Mouse (Mus musculus): ENCODE measurements around the gene Tac4. TPM values are rescaled to one million over a fixed set of nuclear protein-coding genes. Genes with fewer than 3 reads are reported as not detected.

Gene Tac4
- total RNA-seq (2017) = not detected in 2 replicates

DNA sequence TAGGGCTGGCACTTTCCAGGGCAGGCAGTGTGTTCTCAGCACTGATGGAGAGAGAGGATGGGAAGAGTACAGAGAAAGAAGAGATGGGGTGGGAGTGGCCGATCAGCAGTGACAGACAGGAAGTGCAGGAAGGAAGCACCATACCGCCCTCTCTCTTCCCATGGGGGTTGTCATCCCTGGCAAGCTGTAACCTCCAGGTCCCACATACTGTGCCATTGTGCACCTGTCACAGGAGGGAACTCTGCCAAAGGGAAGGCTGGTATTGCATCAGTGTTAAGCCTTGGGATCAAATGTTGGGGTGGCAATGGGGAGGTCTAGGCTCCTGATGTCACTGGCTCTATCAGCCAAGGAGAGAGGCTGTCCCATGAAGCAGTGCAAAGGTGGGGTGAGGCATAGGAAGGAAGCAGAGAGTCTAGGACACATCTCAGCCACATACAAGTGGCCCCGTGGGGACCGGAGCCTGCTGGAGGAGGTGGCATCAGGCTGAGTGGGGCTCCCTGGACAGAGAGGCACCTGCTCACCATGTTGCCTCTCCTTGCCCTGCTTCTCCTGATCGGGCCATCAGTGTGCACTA, at the start of gene Tac4:
Gene Tac4 (plus strand): TSS at position 352 of the 574 bp plus-strand sequence.
- peak; percentile 9; the same call in 1 of the 2 replicates for ATAC-seq (replicated peaks; ENCODE audit: low read depth, poor library complexity, severe bottlenecking)

DNA sequence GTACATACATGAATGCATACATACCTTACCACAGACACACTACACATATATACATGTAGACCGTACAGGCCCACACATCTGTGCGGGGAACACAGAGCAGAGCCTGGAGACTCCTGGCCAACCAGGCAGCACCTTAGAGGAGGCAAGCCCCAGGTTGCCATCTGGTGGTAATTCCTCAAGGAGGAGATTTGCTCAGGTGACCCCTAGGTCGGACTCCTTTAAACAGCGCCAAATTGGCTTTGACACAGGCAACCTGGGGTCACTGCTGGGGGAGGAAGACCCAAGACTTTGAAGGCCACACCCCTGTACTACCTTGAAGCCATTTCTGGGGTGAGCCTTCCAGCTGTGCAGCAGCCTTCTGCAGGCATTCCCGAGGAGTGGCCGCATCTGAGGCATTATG, 47.7 kb upstream of the Tac4 start:
- no peak for ATAC-seq (replicated peaks; ENCODE audit: low read depth, poor library complexity, severe bottlenecking)

DNA sequence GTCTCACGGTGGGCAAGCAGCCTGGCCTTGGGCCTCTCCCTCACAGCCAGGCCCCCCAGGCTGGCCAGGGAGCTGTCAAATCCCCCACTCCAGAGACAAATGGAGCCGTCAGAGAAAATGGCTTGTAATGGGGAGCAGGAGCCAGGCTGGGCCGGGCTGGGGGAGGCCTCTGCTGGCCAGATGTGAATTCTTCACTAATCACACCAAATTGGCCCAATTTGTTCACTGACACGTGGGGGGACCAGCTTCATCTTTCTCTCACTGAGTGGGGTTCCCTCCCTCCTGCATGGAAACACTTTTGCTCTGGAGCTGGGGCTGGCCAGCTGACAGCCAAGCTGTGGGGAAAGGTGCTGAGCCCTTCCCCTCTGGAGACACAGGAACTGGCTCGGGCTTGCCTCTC, 47.0 kb upstream of the Tac4 start:
- ATAC-seq (replicated peaks; ENCODE audit: low read depth, poor library complexity, severe bottlenecking) = no peak

DNA sequence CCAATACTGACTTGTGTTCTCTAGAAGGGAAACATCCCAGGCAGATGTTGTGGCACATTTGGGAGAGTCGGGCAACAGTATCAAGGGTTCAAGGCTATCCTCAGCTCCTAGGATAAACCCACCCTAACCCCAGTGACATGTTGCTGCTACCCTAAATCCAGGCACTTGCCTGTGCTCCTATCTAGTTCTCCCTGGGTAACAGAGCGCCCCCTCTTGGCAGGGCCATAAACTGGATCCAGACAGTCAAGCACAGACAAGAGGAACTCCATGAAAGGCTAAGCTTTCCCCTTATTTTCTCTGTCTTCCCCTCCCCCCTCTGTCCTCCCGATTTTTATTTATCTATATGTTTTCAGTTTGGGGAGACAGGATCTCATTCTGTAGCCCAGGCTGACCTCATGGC, 45.1 kb upstream of the Tac4 start:
- no peak for ATAC-seq (replicated peaks; ENCODE audit: low read depth, poor library complexity, severe bottlenecking)

DNA sequence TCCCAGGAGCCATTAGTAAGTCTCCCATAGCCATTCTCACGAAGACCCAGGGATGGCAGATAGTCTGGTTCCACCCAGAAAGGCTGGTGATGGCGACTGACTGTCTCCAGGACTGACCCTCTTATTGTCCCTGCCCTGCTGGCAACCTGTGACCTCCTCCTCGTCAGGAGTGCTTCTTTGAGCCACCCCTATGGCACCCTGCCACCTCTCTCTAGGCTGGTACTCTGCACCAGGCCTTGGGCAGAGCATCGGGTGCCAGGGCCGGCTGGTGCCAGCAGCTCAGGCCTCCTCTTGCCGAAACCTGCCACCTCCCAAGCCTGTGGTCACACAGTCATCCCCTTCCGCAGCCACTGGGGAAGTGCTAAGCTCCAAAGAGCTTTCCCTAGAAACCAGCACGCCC, 42.2 kb upstream of the Tac4 start:
- ATAC-seq (replicated peaks; ENCODE audit: low read depth, poor library complexity, severe bottlenecking) = no peak

DNA sequence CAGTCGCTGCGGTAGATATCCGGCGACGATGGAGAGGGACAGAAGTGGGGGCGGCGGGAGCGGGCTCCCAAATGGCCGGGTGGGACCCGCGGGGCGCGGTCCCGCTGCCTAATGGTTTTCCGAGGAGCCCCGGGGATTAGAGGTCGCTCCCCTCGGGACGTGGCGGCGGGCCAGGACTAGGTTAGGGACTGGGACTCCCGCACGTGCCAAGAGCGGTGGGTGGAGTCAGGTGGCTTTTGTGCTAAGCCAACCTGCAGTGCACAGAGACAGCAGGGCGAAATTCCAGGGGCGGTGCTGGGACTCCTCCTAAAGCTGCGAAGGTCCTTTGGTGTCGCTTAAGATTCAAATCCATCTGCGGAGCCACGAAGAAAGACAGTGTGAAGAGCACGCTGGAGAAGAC, 37.9 kb upstream of the Tac4 start:
- 0 out of 2 replicates have a peak, but pooled peaks have one; percentile 15 for ATAC-seq (replicated peaks; ENCODE audit: low read depth, poor library complexity, severe bottlenecking)

DNA sequence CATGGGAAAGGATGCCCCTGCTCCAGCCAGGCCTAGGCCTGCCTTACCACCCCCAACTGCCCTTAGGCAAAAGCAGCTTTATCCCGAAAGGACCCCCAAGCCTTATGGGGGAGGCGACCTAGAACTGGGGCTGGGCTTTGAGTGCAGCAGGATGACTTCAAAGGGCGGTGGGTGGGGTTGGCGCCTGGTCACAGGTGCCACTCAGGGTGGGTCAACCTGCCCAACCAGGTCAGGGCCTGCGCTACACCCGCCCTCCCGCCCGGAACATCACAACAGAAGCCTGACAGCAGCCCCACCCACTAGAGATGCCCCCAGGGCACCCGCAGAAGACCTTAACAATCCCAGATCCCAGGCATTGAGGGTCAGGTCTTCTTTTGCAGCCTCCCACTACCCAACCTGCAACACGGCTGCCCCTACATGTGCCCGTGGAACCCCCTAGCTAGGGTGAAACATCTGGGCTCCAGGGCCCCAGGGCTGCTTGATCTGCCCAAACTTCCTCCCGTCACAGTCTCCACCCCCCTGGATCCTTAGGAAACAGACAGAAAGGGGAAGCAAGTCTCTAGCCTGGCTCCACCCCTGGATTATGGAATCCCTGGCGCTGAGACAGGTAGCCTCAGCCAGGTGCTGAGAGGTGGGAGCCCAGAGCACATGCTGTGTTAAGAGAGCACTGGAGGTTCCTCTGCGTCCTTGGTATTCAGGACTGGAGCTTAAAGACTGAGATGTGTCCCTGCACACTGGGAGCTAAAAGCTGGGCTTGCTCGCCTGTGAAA, 37.0 kb upstream of the Tac4 start:
- peak; percentile 37; the same call in 1 of the 2 replicates for ATAC-seq (replicated peaks; ENCODE audit: low read depth, poor library complexity, severe bottlenecking)

DNA sequence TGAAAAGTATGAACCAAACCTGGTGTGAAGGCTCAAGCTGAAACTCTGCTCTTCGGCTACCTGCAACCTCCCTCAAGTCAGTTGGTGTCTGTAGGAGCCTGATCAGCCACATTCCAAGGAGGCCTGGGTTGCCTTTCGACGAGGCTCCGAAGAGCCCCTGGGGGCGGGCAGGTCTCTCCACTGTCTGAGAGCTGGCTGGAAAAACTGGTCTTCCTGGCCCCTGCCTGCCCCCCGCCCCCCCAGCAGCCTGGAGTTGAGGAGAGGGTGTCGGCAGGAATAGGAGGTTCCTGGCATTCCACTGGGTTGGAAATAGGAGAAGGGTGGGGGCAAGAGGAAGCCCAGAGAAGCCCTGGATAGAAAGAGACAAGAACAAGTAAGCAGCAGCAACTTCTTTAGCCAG, 35.9 kb upstream of the Tac4 start:
- no peak for ATAC-seq (replicated peaks; ENCODE audit: low read depth, poor library complexity, severe bottlenecking)

DNA sequence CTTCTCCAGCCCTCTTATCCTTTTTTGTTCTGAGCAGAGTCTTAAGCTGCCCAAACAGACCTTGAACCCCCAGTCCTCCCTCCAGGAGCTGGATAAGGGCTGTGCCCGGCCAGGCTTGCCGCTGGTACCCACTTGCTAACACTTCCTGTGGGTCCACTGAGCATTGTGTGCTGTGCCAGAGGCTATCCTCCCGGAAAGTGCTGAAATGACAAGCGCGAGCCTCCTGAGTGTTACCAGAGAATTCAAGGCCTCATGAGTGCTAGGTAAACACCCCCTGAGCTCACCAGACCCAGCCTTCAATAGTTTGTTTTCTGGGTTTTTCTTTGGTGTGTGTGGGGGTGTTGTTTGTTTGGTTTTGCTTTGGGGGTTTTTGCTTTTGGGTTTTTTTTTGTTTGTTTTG, 33.9 kb upstream of the Tac4 start:
- no peak for ATAC-seq (replicated peaks; ENCODE audit: low read depth, poor library complexity, severe bottlenecking)

DNA sequence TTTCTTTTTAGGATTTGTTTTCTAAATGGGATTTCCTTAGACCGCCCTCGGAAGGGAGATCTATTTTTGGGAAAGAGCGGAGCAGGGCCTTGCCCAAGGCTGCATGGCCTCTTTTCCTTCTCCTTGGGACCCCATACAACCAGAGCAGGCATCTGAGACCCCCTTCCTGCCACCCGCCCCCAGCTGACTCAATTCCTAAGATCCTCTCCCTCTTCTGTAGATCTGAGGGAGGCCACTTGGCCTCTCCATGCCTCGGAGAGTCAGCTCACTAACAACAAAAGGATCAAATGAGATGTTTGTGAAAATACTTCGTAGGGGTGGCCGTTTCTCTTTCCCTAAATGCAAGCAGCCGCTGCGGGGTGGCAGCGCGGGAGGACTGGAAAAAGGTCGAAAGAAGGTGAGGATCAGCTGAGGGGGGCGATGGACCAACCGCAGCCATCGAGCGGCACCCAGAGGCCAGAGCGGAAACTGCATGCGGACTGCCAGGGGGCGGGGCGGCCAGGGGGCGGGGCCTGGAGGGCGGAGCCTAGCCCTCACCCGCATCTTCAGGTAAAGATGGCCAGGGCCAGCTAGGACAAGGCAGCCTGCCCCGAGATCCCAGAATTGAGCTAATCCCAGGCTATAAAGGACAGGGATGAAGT, 29.5 kb upstream of the Tac4 start:
- peak; percentile 85 for ATAC-seq (replicated peaks; ENCODE audit: low read depth, poor library complexity, severe bottlenecking)

DNA sequence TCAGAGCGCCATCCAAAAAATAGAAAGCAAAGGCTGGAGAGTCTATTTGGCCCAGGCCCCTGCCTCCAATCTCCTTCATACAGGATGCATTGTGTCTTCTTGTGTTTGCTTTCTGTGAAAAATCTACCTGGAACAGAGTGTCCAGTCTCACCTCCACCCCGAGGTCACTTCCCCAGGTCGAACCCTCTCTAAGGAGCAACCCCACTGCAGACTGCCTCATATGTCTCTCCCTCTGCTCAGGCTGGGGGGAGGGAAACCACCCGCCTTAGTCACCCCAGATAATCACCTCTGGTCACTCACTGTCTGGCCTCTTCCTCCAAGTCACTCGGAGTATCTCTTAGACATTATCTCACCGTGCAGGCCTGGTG, 29.0 kb upstream of the Tac4 start:
- no peak for ATAC-seq (replicated peaks; ENCODE audit: low read depth, poor library complexity, severe bottlenecking)

DNA sequence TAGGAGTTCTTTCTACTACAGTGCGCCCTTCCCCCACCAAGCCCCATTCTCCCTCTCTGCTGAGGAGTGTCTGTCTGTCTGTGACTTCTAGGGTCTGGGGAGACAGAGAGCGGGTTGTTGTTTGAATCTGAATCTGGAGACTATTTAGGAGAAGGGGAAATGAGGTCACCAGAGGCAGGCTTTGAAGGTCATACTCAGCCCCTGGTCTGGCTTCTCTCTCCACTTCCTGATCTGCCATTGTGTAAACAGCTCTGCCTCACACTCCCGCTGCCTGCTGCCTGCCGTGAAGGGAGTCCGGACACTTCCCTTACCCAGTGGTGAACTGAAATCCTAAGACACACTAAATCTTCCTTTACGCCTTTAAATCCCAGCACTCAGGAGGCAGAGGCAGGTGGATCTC, 22.9 kb upstream of the Tac4 start:
- ATAC-seq (replicated peaks; ENCODE audit: low read depth, poor library complexity, severe bottlenecking) = no peak

DNA sequence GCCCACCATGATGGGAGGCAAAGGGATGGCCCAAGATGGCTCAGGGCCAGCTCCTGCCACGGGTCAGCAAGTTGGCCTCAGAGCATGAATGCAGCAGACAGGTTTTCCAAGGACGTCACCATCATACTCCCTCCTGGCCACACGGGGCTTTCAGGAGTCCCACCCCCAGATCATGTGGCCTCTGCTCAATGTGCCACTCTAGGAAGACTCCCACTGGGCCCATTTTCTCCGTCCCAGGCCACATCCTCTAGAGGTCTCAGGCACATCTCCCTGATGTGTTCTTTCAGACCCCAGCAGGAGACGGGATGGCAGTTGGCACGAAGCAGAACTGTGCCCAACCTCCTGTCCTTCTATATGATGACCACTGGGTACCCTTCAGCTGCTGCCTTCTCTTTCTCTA, 18.7 kb upstream of the Tac4 start:
- ATAC-seq (replicated peaks; ENCODE audit: low read depth, poor library complexity, severe bottlenecking) = no peak

DNA sequence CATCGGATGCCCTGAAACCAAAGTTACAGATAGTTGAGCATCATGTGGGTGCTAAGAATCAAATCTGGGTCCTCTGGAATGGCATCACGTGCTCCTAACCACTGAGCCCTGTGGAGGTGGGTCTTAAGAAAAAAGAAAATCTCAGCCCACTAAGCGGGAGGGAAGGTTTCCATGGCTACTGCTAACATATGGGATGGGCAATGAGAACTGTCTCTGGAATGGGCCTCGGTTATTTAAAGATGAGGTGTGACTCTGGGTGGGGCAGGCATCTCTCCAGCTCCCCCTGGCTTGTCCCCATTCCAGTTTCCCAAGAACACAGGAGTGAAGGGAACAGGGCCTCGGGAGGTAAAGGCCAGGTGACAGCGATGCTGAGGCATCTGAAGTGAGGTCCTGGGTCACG, 15.9 kb upstream of the Tac4 start:
- ATAC-seq (replicated peaks; ENCODE audit: low read depth, poor library complexity, severe bottlenecking) = no peak

DNA sequence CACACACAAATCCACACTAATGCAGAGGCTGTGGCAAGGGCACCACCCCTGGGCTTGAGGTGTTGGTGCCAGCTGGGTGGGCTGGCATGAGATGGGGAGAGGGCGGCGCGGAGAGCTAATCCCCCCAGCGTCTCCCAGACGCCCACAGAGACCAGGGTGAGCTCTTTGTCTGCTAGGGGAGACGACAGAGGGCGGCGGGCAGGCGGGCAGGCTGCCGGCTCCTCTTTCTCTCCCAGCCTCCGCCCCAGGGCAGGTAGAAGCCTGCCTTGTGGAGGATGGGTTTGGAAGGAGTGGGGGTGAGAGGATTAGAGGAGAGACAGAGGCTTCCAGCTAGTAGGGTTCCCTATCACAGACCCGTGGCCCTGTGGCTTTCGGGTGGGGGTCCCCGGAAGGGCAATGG, 14.3 kb upstream of the Tac4 start:
- ATAC-seq (replicated peaks; ENCODE audit: low read depth, poor library complexity, severe bottlenecking) = no peak

DNA sequence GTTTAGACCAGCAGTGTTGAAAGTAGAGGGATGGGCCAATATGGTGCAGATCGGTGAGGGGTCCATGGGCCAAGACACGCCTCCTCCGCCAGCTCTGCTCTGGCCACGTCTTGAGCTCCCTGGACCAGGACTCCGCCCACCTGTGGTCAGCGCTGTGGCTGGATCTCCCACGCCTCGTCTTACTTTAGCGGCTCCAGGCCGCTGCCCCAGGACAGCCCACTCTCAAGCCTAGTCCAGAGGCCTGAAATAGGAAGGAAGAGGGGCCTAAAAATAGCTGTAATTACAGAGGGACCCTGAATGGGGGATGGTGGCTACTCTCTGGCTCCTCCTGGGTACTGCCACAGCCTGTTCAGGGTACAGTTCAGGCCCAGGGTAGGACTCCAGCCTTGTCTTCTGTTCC, 11.2 kb upstream of the Tac4 start:
- peak; percentile 43; the same call in 1 of the 2 replicates for ATAC-seq (replicated peaks; ENCODE audit: low read depth, poor library complexity, severe bottlenecking)

DNA sequence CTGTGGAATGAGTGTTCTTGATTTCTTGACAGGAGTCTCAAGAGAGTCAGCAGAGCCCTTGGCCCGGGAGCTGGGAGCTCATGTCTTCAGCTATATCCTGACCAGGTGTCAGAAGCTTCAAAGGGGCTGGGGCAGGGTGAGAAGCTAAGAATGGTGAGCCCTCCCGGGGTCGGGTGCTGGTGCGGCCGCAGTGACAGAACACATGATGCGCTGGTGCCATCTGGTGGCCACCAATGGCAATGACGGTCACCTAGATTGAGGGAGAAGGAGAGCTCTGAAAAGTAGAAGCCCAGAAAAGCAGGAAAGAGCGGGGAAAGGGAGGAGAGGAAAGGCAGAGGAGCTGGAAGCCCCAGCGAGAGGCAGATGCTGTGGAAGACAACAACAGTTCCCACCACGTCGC, 10.0 kb upstream of the Tac4 start:
- ATAC-seq (replicated peaks; ENCODE audit: low read depth, poor library complexity, severe bottlenecking) = peak; percentile 65; the same call in 1 of the 2 replicates

DNA sequence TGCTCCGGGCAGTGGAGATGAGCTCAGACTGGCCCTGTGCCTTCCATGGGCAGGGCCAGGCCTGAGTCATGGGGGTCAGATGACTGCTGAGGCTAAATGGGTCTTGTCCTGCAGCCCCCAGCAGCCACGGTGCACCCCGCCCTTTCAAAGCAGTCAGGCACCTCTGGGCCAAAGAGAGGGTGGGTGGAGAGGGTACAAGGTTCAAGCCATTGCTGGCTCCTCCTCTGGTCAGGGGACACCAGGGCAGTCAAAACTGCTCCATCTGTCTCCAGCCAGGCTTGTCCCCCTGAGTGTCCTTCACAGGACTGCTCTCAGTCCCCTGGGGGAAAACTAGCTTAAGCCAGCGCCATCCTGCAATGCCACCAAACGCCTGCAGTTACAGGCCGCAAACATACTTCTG, 9.2 kb upstream of the Tac4 start:
- ATAC-seq (replicated peaks; ENCODE audit: low read depth, poor library complexity, severe bottlenecking) = no peak

DNA sequence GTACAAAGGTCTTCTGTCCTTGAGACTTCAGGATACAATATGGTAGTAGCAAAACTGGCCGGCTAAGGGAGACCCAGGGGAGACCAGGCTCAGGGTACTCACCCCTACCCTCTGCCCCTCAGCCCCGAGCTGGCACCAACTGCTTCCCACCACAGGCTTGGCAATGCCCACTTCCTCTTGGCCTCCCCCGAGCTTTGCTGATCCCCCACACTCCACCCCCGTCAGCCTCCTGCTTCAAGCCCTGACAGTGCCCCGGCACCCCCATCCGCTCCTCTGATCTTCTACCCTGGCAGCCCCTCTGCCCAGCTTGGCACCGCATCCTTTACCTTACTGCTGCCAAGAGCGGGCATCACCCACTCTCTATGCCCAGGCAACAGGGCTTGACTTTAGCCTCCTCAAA, 7.2 kb upstream of the Tac4 start:
- peak; percentile 55; the same call in 1 of the 2 replicates for ATAC-seq (replicated peaks; ENCODE audit: low read depth, poor library complexity, severe bottlenecking)

DNA sequence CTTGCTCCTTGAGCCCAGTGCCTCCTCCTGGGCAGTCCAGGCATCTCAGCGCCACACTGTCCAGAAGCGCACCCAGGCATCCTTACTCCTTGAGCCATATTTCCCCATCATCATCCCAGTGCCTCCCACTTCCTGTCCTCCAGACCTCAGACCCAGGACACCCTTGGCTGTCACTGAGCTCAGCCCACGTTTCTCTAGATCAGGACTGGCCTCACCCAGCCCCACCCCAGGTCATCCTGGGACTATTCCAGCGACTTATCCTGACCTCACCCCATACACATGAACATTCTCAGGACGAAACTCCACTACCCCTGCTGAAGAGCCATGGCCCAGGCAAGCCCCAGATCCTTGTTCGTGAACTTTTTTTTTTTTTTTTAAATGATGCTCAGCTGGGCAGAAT, 5.6 kb upstream of the Tac4 start:
- ATAC-seq (replicated peaks; ENCODE audit: low read depth, poor library complexity, severe bottlenecking) = no peak

DNA sequence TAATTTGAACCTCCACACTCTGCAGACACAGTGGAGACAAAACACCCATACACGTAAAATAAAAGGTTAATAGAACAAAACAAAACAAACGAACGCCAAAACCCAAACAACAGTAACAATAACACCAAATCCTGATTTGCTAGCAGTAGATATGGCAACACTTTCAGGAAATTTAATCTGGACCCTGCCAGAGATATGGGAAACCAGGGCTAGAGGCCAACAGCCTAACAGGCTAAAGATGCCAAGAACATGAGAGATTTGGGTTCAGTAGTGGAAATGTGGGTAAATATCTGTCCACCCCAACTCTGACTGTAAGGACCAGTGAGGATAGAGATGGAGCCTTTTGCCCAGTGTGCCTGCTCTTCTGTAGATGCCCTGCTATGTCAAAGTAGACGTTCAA, 3.4 kb upstream of the Tac4 start:
- no peak for ATAC-seq (replicated peaks; ENCODE audit: low read depth, poor library complexity, severe bottlenecking)

Data from common myeloid progenitor, adult 5-6 weeks (primary cell).